Mouse (Mus musculus): Measurements from ENCODE around the gene Olfr133. TPM values are rescaled to one million over a fixed set of nuclear protein-coding genes. Genes with fewer than 3 reads are reported as not detected.

Gene Olfr133
- not detected in 2 replicates for polyA plus RNA-seq (2012; rRNA removed)

DNA sequence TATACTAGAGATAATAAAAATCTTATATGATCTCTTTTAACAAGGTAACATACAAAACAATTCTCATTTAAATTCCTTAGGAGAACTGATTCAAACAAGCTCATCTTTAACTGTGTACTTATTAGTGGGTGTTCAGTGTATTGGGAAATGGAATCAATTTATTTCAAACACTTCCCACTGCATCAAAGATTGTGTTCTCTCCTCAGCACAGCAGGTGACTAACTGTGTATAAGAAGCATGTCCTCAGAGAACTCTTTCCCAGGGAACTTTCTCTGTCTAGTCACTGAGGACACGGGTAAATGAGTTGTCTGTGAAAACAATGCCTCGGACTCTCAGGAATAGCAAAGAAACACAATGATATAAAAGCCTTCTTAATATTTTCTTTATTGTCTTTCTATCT is at the start of gene Olfr133:
TSS of gene Olfr133 (plus strand) at position 301 of the 400 bp plus-strand sequence.

GRCm38 (mm10) chr17:38134426-38134825 is 10.7 kb upstream of the Olfr133 start, which contains the start of gene Olfr132:
Gene Olfr132 (minus strand): TSS chr17:38134526.

GRCm38 (mm10) chr17:38171088-38171487 is 26.0 kb downstream of the Olfr133 start, which contains the start of gene Olfr134:
Gene Olfr134 (plus strand): TSS chr17:38171388.

Other genes with a start within 250 kb of the Olfr133 start
- not detected in 2 replicates for gene Olfr127, start 244.8 kb upstream of the Olfr133 start, polyA plus RNA-seq (2012; rRNA removed)
- not detected in 2 replicates for gene Olfr128, start 224.7 kb upstream of the Olfr133 start, polyA plus RNA-seq (2012; rRNA removed)
- not detected in 2 replicates for gene Olfr761, start 192.2 kb upstream of the Olfr133 start, polyA plus RNA-seq (2012; rRNA removed)
- not detected in 2 replicates for gene Olfr129, start 85.2 kb upstream of the Olfr133 start, polyA plus RNA-seq (2012; rRNA removed)
- not detected in 2 replicates for gene Olfr130, start 81.4 kb upstream of the Olfr133 start, polyA plus RNA-seq (2012; rRNA removed)
- not detected in 2 replicates for gene Olfr131, start 56.6 kb upstream of the Olfr133 start, polyA plus RNA-seq (2012; rRNA removed)
- not detected in 2 replicates for gene Olfr132, start 10.8 kb upstream of the Olfr133 start, polyA plus RNA-seq (2012; rRNA removed)
- gene Olfr134, start 26.1 kb downstream of the Olfr133 start, polyA plus RNA-seq (2012; rRNA removed): not detected in 2 replicates
- not detected in 2 replicates for gene Olfr135, start 59.1 kb downstream of the Olfr133 start, polyA plus RNA-seq (2012; rRNA removed)
- gene Olfr138, start 115.8 kb downstream of the Olfr133 start, polyA plus RNA-seq (2012; rRNA removed): not detected in 2 replicates
- gene Olfr137, start 162.3 kb downstream of the Olfr133 start, polyA plus RNA-seq (2012; rRNA removed): not detected in 2 replicates
- not detected in 2 replicates for gene Olfr136, start 184.6 kb downstream of the Olfr133 start, polyA plus RNA-seq (2012; rRNA removed)